Mouse (Mus musculus) brain, embryonic 14.5 days (tissue): ENCODE results near the gene Celf1.

Experiments
- CTCF ChIP-seq: fragments of 200-500 bp; IDR thresholded peaks from 2 replicates; pipeline ENCODE4 v1.5.1; 2012; ENCODE audit warnings: inconsistent platforms, mild to moderate bottlenecking, moderate library complexity, borderline replicate concordance; ENCODE audit not compliant: insufficient read depth, insufficient read length; ENCODE audit errors: extremely low read depth
- POLR2A ChIP-seq: fragments of 200-500 bp; IDR thresholded peaks from 2 replicates; pipeline ENCODE4 v1.6.1; 2012; ENCODE audit warnings: mild to moderate bottlenecking, inconsistent platforms, borderline replicate concordance; ENCODE audit not compliant: poor library complexity, insufficient read depth, insufficient read length, severe bottlenecking; ENCODE audit errors: extremely low read depth

DNA sequence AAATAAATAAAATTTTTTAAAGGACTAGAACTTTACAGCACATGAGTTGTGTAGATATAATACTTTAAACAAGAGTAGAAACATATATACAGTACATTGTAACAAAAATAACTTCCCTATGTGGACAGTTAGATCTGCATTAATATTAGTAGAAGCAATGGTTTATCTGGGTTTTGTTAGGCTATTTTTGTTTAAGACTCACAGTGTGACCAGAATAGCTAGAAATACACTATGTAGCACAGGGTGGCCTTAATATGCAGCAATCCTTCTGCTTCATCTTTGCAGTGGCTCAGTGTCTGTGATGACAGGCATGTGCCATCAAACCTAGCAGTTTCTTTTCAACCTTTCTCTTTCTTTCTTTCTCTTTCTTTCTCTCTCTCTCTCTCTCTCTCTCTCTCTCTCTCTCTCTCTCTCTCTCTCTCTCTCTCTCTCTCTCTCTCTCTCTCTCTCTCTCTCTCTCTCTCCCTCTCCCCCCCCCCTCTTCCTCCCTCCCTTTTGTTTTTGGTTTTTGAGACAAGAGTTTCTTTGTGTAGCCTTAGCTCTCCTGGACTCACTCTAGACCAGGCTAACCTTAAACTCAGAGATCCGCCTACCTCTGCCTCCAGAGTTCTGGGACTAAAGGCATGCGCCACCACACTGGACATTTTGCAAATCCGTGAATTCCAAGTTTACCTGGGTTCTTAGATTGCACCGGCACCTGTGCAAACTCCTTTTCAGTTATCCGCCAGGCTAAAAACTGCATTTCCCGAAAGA is 113.2 kb downstream of the Celf1 start:
- no peak for TF ChIP-seq POLR2A
- TF ChIP-seq CTCF, result no peak
